Mouse (Mus musculus) gastrocnemius, adult 18-20 months (tissue): ENCODE measurements around the gene Brdt. TPM values are rescaled to one million over a fixed set of nuclear protein-coding genes. Genes with fewer than 3 reads are reported as not detected.

Source experiments
- DNase-seq: peaks from one replicate; pipeline ENCODE4 v3.0.0; 2021; ENCODE audit warnings: low spot score
- long read RNA-seq, 2 experiments: library from polyadenylated mRNA; stranded (forward); transcript quantifications; one replicate each; pipeline ENCODE4 v2.0.0; 2021
- total RNA-seq, 2 experiments: library from RNA; stranded (reverse); gene quantifications; 2 replicates each; pipeline ENCODE4 v1.2.3; 2021

Gene Brdt
- 1 to 10 TPM; 1.8 to 2.3 TPM for total RNA-seq
- long read RNA-seq, experiment 1: 0 reads
- long read RNA-seq, experiment 2: 0 reads

DNA sequence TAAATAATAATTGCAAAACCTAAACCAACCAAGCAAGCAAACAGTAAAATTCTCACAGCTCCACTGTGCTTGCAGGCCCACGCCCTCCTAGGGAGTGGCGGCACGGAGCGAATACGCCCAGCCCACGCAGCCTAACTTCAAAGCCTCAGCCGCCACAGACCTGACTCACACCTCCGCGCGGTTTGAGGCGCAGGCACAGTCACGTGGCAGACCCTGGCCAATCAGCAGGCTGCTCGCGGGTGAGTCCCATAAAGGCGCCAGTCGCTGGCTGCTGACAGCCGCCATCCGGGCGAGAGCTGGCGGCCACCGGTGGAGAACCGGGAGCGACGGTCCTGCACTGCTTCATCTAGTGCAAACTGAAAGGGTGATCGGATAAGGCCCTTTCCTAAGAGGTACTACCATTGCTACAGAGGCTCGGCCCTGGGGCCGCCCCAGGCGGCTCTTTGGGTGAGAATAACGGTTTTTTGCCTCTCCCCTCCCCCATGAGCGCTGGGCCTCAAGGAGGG is at the start of gene Brdt:
Gene Brdt, plus strand, starts transcription at position 244 of the 506 bp plus-strand sequence.
- no peak for DNase-seq

- DNase-seq: no peak
These were observed 48.2 kb upstream of the Brdt start for GRCm38 (mm10) chr5:107282561-107283307.

- peak; percentile 61 for DNase-seq
These were observed 46.9 kb upstream of the Brdt start for GRCm38 (mm10) chr5:107283935-107284524.

- no peak for DNase-seq
These were observed 45.4 kb upstream of the Brdt start for GRCm38 (mm10) chr5:107285563-107285962.

GRCm38 (mm10) chr5:107287254-107287907 is 43.6 kb upstream of the Brdt start:
- DNase-seq: peak; percentile 70

DNA sequence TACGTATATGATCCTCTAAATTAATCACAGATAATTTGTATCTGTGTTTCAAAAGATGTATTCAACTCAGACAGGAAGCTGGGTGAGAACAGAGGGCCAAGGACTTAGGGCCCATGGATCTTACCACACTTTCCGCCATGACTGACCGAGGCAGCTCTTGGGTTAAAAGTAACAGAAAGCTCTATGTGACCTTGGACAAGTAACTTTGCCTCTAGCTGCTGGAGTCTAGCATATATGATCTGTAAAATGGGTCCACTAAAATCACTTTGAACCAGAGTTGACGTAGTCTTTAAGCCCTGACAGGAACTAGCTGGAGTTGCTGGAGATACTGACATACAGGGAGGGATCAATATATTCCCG is 43.1 kb upstream of the Brdt start:
- DNase-seq: no peak

DNA sequence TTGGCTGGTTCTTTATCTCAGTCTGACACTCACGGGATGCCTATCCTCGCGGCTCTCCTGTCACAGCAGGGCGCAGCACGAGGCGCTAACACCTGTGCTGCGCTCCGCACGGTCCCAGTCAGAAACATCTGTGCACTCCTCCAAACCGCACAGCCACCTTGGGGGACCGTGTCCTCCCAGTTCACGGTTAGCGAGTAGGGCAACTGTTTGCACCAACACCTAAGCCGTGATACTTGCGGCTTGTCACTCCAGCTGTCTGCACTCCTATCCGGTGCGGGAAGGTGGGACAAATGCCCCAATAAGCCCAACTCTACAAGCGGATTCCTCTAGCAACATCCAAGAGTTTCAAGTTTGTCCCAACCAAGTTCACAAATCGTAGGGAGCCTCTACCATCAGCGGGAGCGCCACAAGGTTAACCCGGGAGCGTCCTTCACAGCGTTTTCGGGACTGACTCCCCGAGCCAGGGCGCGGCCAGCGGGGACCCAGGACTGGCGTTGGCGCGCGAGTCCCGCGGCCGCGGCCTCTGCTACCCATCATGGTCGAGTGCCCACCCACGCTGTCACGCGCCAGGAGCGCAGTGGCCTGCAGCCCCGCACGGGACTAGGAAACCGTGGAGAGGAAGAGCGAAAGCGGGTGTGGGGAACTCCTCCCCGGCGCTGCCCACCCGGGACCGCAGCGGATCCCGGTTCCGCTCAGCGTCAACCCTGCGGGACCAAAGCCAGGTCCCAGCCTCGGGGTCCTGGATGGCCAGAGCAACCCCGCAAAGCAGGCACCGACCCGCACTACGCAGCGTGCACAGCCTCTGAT is 42.3 kb upstream of the Brdt start:
- DNase-seq: no peak

DNA sequence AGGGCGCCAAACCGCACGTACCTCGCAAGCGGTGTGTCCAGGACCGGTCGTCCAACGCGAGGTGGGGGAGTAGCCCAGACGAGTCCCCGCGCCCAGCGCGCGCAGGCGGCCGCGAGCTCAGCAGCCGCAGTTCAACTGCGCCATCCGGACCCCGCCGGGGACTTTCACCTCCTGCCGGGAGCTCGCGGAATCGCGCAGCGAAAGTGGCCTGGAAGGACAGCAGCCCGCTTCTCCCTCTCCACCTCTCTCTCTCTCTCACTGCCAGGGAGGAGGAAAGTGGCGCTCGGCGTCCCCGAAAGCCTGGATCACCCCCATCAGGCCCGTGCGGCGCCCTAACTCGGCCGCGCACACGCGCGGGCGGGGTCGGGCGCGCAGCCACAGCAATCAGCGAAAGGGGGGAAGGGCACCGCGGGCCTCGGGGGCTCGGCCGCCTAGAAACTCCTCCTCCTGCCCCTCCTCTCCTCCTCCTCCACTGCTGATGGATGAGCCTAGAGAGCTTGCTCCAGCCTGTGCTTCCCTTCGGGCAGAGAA is 41.7 kb upstream of the Brdt start, which contains the start of gene Tgfbr3:
Gene Tgfbr3, minus strand, starts transcription at position 396 of the 531 bp plus-strand sequence.
- DNase-seq: peak; percentile 85

GRCm38 (mm10) chr5:107289986-107290385 is 41.0 kb upstream of the Brdt start:
- DNase-seq: no peak

DNA sequence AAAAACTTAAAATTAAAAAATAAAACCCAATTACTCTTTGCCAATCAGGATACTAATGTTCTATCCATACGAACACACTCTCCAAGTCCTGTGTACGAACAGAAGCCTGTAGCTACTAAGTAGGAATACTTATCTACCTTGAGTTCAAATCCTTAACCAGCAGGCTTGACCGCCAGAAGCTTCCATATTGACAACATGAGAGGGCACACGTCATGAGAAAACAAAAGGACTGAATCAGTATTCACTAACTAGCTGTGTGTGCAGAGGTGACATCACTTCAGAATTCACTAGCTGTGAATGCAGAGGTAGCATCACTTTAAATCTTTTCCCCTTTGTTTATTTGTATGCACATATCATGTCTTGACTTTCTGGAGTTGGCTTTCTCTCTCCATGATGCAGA is 36.9 kb upstream of the Brdt start:
- DNase-seq: no peak

- no peak for DNase-seq
These were observed 35.7 kb upstream of the Brdt start for GRCm38 (mm10) chr5:107295061-107295816.

GRCm38 (mm10) chr5:107295817-107296511 is 35.0 kb upstream of the Brdt start:
- no peak for DNase-seq

DNA sequence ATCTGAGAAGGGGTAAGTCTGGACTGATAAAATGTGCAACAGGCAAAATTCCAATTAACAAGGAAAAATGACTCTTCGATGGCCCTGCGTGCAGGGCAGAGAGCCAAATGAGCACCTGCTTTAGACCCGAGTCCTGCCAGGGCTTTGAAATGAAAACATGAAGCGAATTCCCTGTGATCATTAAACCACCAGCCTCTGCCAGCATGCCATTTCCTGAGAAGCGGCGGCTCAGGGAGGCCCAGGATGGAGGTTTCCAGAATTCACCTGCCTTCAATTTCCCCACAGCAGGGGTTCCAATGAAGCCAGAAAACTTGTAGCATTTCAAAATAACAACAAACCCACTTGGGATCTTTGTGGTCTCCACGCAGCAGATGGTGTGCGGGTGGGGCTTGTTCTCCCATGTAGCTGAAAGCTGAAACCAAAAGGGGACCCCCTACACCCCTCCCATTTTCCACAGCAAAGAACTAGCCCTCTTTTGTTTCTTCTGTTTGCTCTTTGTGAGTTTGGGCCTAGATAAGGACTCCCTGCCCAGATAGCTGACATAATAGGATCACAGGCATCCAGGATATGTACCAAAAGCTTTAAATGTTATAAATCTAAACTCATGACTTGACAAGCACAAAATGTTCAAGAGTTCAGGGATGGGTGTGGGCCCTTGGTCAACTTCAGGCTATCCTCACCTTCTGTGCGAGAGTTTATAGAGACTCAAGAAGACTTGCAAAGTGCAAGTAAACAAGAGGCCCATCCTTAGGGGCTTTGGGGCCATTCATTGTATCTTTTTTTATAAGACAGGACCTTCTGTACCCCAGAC is 34.2 kb upstream of the Brdt start:
- no peak for DNase-seq

GRCm38 (mm10) chr5:107298854-107299253 is 32.1 kb upstream of the Brdt start:
- no peak for DNase-seq

GRCm38 (mm10) chr5:107303350-107303861 is 27.6 kb upstream of the Brdt start:
- no peak for DNase-seq

DNA sequence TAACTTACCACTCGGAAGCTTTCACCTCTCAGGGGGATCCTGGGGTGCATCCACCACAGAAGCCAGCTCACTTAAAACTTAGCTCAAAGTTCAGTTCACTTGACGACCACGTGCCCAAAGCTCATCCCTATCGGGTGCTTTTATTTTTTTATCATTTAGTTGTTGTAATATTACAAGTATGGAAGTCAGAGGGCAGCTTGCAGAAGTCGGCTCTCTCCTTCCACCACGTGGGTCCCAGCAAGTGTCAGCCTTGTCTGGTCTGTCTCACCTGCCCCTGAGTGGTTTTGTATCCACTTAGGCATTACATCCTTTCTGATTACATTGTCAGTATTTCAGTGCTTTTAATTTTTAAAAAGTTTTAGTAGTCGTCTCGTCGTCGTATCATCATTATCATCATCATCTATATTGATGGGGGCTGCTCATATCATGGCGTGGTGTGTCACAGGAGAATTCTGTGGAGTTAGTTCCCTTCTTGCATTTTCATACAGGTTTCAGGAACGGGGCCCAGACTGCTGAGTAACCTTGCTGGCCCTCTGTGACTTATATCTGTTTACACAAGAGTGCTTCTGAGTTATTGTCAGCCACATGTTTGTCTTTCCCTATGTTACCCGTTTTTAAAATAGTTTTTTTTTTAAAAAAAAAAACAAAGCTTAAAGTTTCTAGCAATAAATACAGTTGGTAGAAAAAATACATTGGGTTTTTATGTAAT is 26.7 kb upstream of the Brdt start:
- DNase-seq: no peak

DNA sequence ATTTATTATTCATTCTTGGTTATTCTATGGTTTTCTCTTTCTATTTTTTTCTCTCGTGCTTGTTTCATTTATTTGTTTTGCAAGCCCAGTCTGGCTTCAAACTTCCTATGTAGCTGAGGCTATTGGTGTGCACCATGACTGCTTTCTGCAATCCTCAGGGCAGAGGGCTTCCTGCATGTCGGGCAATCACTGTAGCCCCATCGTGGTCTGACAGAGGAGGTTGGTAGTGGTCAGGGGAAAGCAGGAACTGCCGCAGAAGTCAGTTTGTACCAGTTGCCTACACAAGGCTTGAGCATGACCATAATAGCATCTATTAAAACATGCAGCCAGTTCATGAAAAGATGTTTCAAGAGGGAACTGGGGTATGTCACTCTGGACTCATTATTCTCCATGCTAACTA is 23.5 kb upstream of the Brdt start:
- no peak for DNase-seq

GRCm38 (mm10) chr5:107317141-107317540 is 13.8 kb upstream of the Brdt start:
- no peak for DNase-seq
